24 mouse cellular contexts compared by ENCODE assay signal in genomic region chr14:62307555-62307954, GRCm38 (mm10). TPM values are rescaled to one million over a fixed set of nuclear protein-coding genes. Genes with fewer than 3 reads are reported as not detected.
A peak's percentile ranks its signal among the peaks of the same experiment; 100 is the strongest.
DNase-seq lines count a peak whose midpoint lies in the region; ATAC-seq lines count a peak whose summit lies in the region.
"Had no signal": no experiment of that assay in that cellular context is flagged by ENCODE, and none has a peak within 500 bp of the region (broad histone marks: within the 10 kb centered on the region; RNA-seq: fewer than 3 reads in every experiment).

No protein-coding gene starts in this region.

- H3K36me3 ChIP-seq in heart, embryonic 13.5 days: no peaks in the 10 kb centered on the region
- no peaks in the 10 kb centered on the region for H3K36me3 ChIP-seq in heart, embryonic 12.5 days
- H3K36me3 ChIP-seq in midbrain, embryonic 14.5 days (ENCODE audit: control insufficient read depth, insufficient read depth, low read length): no peaks in the 10 kb centered on the region
- no peaks in the 10 kb centered on the region for H3K36me3 ChIP-seq in midbrain, embryonic 16.5 days (ENCODE audit: control insufficient read depth, insufficient read depth, low read length)
- H3K36me3 ChIP-seq in embryonic facial prominence, embryonic 15.5 days: no peaks in the 10 kb centered on the region
- H3K36me3 ChIP-seq: G1E; midbrain, embryonic 10.5 days had no signal

- no peaks in the 10 kb centered on the region for H3K27me3 ChIP-seq in heart, embryonic 13.5 days (replicated peaks)
- no peaks in the 10 kb centered on the region for H3K27me3 ChIP-seq in heart, embryonic 12.5 days (replicated peaks)
- no peaks in the 10 kb centered on the region for H3K27me3 ChIP-seq in midbrain, embryonic 14.5 days (ENCODE audit: control insufficient read depth, insufficient read depth, low read length)
- H3K27me3 ChIP-seq in midbrain, embryonic 16.5 days (ENCODE audit: control insufficient read depth, insufficient read depth, low read depth, low read length): no peaks in the 10 kb centered on the region
- H3K27me3 ChIP-seq in embryonic facial prominence, embryonic 15.5 days: no peaks in the 10 kb centered on the region

- H3K4me3 ChIP-seq in heart, embryonic 13.5 days: no peak overlapping the region
- H3K4me3 ChIP-seq in heart, embryonic 12.5 days: no peak overlapping the region
- no peak overlapping the region for H3K4me3 ChIP-seq in midbrain, embryonic 14.5 days (replicated peaks; ENCODE audit: low read depth, low read length)
- no peak overlapping the region for H3K4me3 ChIP-seq in midbrain, embryonic 16.5 days (ENCODE audit: low read depth, low read length)
- no peak overlapping the region for H3K4me3 ChIP-seq in embryonic facial prominence, embryonic 15.5 days (replicated peaks)
- H3K4me3 ChIP-seq: erythroblast, embryonic 14.5 days; layer of hippocampus, adult 2 months; midbrain, embryonic 10.5 days; myocyte had no signal

- DNase-seq in cerebellum, postnatal 10 days: peak; percentile 11 to 31
- no peak for DNase-seq in cerebellum, adult 9-11 months
- peak; percentile 15 for DNase-seq in midbrain, embryonic 14.5 days
- DNase-seq: adrenal gland, postnatal 36 days; cerebellum, adult 9-10 months; embryo, embryonic 11 days; lung, adult 2 months; lung, postnatal 4 days; thymus, adult 18-20 months had no signal

- H3K4me2 ChIP-seq in heart, embryonic 13.5 days: no peak overlapping the region
- H3K4me2 ChIP-seq in heart, embryonic 12.5 days: no peak overlapping the region
- H3K4me2 ChIP-seq in midbrain, embryonic 14.5 days (ENCODE audit: low read length): no peak overlapping the region
- H3K4me2 ChIP-seq in midbrain, embryonic 16.5 days (ENCODE audit: low read length): no peak overlapping the region
- no peak overlapping the region for H3K4me2 ChIP-seq in embryonic facial prominence, embryonic 15.5 days (replicated peaks)
- H3K4me2 ChIP-seq: hindbrain, embryonic 14.5 days; liver, embryonic 11.5 days had no signal

- no peak overlapping the region for H3K27ac ChIP-seq in heart, embryonic 13.5 days (replicated peaks)
- H3K27ac ChIP-seq in heart, embryonic 12.5 days (ENCODE audit: poor library complexity, severe bottlenecking): no peak overlapping the region
- H3K27ac ChIP-seq in midbrain, embryonic 14.5 days (replicated peaks; ENCODE audit: low read depth, low read length): no peak overlapping the region
- H3K27ac ChIP-seq in midbrain, embryonic 16.5 days (ENCODE audit: low read length): no peak overlapping the region
- 0 out of 2 replicates have a peak overlapping the region, but pooled peaks have one; percentile 8 for H3K27ac ChIP-seq in embryonic facial prominence, embryonic 15.5 days (replicated peaks)
- H3K27ac ChIP-seq: hindbrain, embryonic 14.5 days; kidney, postnatal 0 days; layer of hippocampus, adult 2 months; midbrain, embryonic 10.5 days had no signal

- H3K9ac ChIP-seq in heart, embryonic 13.5 days: 0 out of 2 replicates have a peak overlapping the region, but pooled peaks have one; percentile 7
- no peak overlapping the region for H3K9ac ChIP-seq in heart, embryonic 12.5 days
- H3K9ac ChIP-seq in midbrain, embryonic 14.5 days (replicated peaks; ENCODE audit: low read length): no peak overlapping the region
- no peak overlapping the region for H3K9ac ChIP-seq in midbrain, embryonic 16.5 days (ENCODE audit: low read depth, low read length)
- no peak overlapping the region for H3K9ac ChIP-seq in embryonic facial prominence, embryonic 15.5 days
- H3K9ac ChIP-seq: hindbrain, embryonic 14.5 days had no signal

- ATAC-seq in heart, embryonic 13.5 days (ENCODE audit: extremely low read depth, insufficient number of reproducible peaks, low FRiP score, low TSS enrichment): no peak
- ATAC-seq in heart, embryonic 12.5 days (ENCODE audit: insufficient number of reproducible peaks, low FRiP score): no peak
- ATAC-seq in midbrain, embryonic 14.5 days (ENCODE audit: low FRiP score, low TSS enrichment): no peak
- no peak for ATAC-seq in midbrain, embryonic 16.5 days
- no peak for ATAC-seq in embryonic facial prominence, embryonic 15.5 days (ENCODE audit: insufficient number of reproducible peaks, low FRiP score, low TSS enrichment, low read depth)
- no peak for ATAC-seq in granulocyte monocyte progenitor cell, adult 5-6 weeks (replicated peaks; ENCODE audit: poor library complexity, severe bottlenecking)
- ATAC-seq: CD4-positive, CD25-positive, alpha-beta regulatory T cell, adult 4 months; intestine, postnatal 0 days had no signal

- peaks cover 27% of the 10 kb centered on the region for H3K4me1 ChIP-seq in heart, embryonic 13.5 days
- peaks cover 22% of the 10 kb centered on the region for H3K4me1 ChIP-seq in heart, embryonic 12.5 days (replicated peaks)
- H3K4me1 ChIP-seq in midbrain, embryonic 14.5 days (ENCODE audit: control insufficient read depth, insufficient read depth, low read length): no peaks in the 10 kb centered on the region
- peaks cover 4% of the 10 kb centered on the region; the same call in 1 of the 2 replicates for H3K4me1 ChIP-seq in midbrain, embryonic 16.5 days (ENCODE audit: control insufficient read depth, insufficient read depth, low read length)
- H3K4me1 ChIP-seq in embryonic facial prominence, embryonic 15.5 days: no peaks in the 10 kb centered on the region
- H3K4me1 ChIP-seq: midbrain, embryonic 10.5 days had no signal

- WGBS in heart, embryonic 13.5 days: 83% methylated on average over 1 of the region's 1 CpGs
- WGBS in heart, embryonic 12.5 days: 82% methylated on average over 1 of the region's 1 CpGs
- 90% methylated on average over 1 of the region's 1 CpGs for WGBS in midbrain, embryonic 14.5 days
- WGBS in midbrain, embryonic 16.5 days: 81% methylated on average over 1 of the region's 1 CpGs
- WGBS in embryonic facial prominence, embryonic 15.5 days: 78% methylated on average over 1 of the region's 1 CpGs

- H3K9me3 ChIP-seq in heart, embryonic 13.5 days: no peaks in the 10 kb centered on the region
- no peaks in the 10 kb centered on the region for H3K9me3 ChIP-seq in heart, embryonic 12.5 days (replicated peaks)
- H3K9me3 ChIP-seq in midbrain, embryonic 14.5 days (ENCODE audit: control insufficient read depth, low read length): no peaks in the 10 kb centered on the region
- H3K9me3 ChIP-seq in midbrain, embryonic 16.5 days (replicated peaks; ENCODE audit: control insufficient read depth, low read length, poor library complexity, severe bottlenecking): no peaks in the 10 kb centered on the region
- H3K9me3 ChIP-seq in embryonic facial prominence, embryonic 15.5 days (replicated peaks): no peaks in the 10 kb centered on the region
- H3K9me3 ChIP-seq: G1E; midbrain, embryonic 10.5 days had no signal

RNA-seq across cellular contexts. Expression of gene Dleu7, which starts 14.7 kb away (rescaled TPM):
- polyA plus RNA-seq in heart, embryonic 13.5 days (2015; fragmentation: Nextera tagmentation; extraction: Ambion mirVana): 1.1 and 1.2 TPM in 2 replicates
- polyA plus RNA-seq in heart, embryonic 12.5 days (2016; fragmentation: Nextera tagmentation; extraction: Ambion mirVana): 1.4 and 1.7 TPM in 2 replicates
- polyA plus RNA-seq in midbrain, embryonic 14.5 days (2014; fragmentation: Nextera tagmentation; extraction: Ambion mirVana): 11.8 and 13.7 TPM in 2 replicates
- 16.3 and 18.9 TPM in 2 replicates for polyA plus RNA-seq in midbrain, embryonic 16.5 days (2015; fragmentation: Nextera tagmentation; extraction: Ambion mirVana)
- 1.8 and 2.2 TPM in 2 replicates for polyA plus RNA-seq in embryonic facial prominence, embryonic 15.5 days (2015; fragmentation: Nextera tagmentation; extraction: Ambion mirVana)
- not detected in 2 replicates for total RNA-seq in granulocyte monocyte progenitor cell, adult 5-6 weeks (2014; fragmentation: Nextera tagmentation)
- 2.2 TPM in 1 of 2 replicates, not detected in the other for total RNA-seq in granulocyte monocyte progenitor cell, adult 5-6 weeks (2017)
- total RNA-seq: adrenal gland, postnatal 36 days; G1E had no signal
- polyA plus RNA-seq: CD4-positive, CD25-positive, alpha-beta regulatory T cell, adult 4 months; erythroblast, embryonic 14.5 days; G1E; lung, adult 2 months had no signal

RNA-seq across cellular contexts. Expression of gene Rnaseh2b, which starts 15.2 kb away (rescaled TPM):
- 53.4 and 59.4 TPM in 2 replicates for polyA plus RNA-seq in heart, embryonic 13.5 days (2015; fragmentation: Nextera tagmentation; extraction: Ambion mirVana)
- 69.1 and 76.0 TPM in 2 replicates for polyA plus RNA-seq in heart, embryonic 12.5 days (2016; fragmentation: Nextera tagmentation; extraction: Ambion mirVana)
- polyA plus RNA-seq in midbrain, embryonic 14.5 days (2014; fragmentation: Nextera tagmentation; extraction: Ambion mirVana): 38.5 and 38.6 TPM in 2 replicates
- 27.4 and 32.0 TPM in 2 replicates for polyA plus RNA-seq in midbrain, embryonic 16.5 days (2015; fragmentation: Nextera tagmentation; extraction: Ambion mirVana)
- 48.0 and 48.9 TPM in 2 replicates for polyA plus RNA-seq in embryonic facial prominence, embryonic 15.5 days (2015; fragmentation: Nextera tagmentation; extraction: Ambion mirVana)
- 86.1 and 94.1 TPM in 2 replicates for total RNA-seq in granulocyte monocyte progenitor cell, adult 5-6 weeks (2014; fragmentation: Nextera tagmentation)
- total RNA-seq in granulocyte monocyte progenitor cell, adult 5-6 weeks (2017): 58.5 and 60.1 TPM in 2 replicates
